Mouse (Mus musculus) NIH3T3 (cell line): ENCODE measurements around the gene Tnnt3.

Experiments used
- DNase-seq: peaks from one replicate; pipeline ENCODE4 v3.0.0-alpha.2; 2012; ENCODE audit warnings: low read depth

Gene Tnnt3

DNA sequence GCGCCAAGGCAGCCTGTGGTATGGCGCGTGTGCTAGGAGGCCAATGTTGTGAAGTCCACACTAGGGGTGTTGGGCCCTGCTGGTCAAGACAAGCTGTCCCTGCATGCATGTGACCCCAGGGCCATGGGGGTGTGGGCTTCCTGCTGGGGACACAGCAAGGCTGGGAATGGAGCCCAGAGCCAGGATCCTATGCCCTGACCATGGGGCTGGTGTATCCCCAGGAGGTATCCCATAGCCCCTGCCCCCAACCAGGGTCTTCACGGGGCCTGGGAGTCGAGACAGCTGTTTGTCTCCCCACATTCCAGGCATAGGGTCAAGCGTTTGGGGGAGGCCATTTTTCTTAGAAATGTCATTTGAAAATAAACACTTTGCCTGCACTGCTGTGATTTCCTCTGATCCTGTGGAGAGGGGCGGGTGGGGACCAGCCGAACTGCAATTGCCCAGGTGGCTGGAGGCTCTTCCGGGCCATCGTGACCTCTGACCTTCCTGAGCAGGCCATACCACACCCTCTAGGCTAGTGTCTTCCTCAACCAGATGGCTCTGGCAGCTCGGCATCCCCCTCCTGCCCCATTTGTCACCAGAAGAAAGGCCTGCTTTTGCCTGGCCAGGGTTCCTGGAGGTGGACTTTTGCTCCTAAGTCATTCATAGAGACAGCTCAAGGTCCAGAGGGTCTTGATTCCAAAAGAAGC is 66.5 kb downstream of the Tnnt3 start:
- DNase-seq: no peak
